Mouse (Mus musculus) CD8-positive naive resting alpha-beta T cell, adult 2 months (primary cell): ENCODE results near the gene Upb1.
"Not testable (repeated sequence)": the region's sequence is repeated elsewhere in the genome, so short reads cannot be mapped to it uniquely, and the experiment has no call there.

ENCODE experiments used
- DNase-seq, 2 experiments: peaks; one replicate each; pipeline ENCODE4 v3.0.0; 2022; ENCODE audit warnings: low read depth in 2 of 2, low spot score in 2 of 2

Upb1 gene

GRCm38 (mm10) chr10:75450331-75450730, 49.4 kb downstream of the Upb1 start:
- no peak for DNase-seq

GRCm38 (mm10) chr10:75451036-75451786, 50.3 kb downstream of the Upb1 start:
- no peak for DNase-seq

- not testable (repeated sequence) for DNase-seq
Measured at GRCm38 (mm10) chr10:75456061-75456831, 55.3 kb downstream of the Upb1 start.

GRCm38 (mm10) chr10:75457852-75458251, 56.9 kb downstream of the Upb1 start:
- DNase-seq = no peak

- DNase-seq = no peak
Measured at GRCm38 (mm10) chr10:75458329-75458728, 57.4 kb downstream of the Upb1 start.

GRCm38 (mm10) chr10:75462728-75463127, 61.8 kb downstream of the Upb1 start:
- DNase-seq = no peak

- DNase-seq = no peak
Measured at GRCm38 (mm10) chr10:75465781-75466550, 65.1 kb downstream of the Upb1 start.

- no peak for DNase-seq
Measured at GRCm38 (mm10) chr10:75473411-75473810, 72.5 kb downstream of the Upb1 start.

- DNase-seq = no peak
Measured at GRCm38 (mm10) chr10:75474571-75474970, 73.7 kb downstream of the Upb1 start.

GRCm38 (mm10) chr10:75475139-75475850, 74.4 kb downstream of the Upb1 start:
- DNase-seq = not testable (repeated sequence)

GRCm38 (mm10) chr10:75477034-75477433, 76.1 kb downstream of the Upb1 start:
- no peak for DNase-seq

- no peak for DNase-seq
Measured at GRCm38 (mm10) chr10:75479955-75480354, 79.0 kb downstream of the Upb1 start.

GRCm38 (mm10) chr10:75481703-75482102, 80.8 kb downstream of the Upb1 start:
- DNase-seq = no peak

GRCm38 (mm10) chr10:75482271-75482670, 81.4 kb downstream of the Upb1 start:
- DNase-seq = no peak

GRCm38 (mm10) chr10:75482919-75483483, 82.1 kb downstream of the Upb1 start:
- DNase-seq = no peak

- DNase-seq = no peak
Measured at GRCm38 (mm10) chr10:75484066-75484465, 83.2 kb downstream of the Upb1 start.

GRCm38 (mm10) chr10:75484767-75485166, 83.9 kb downstream of the Upb1 start:
- DNase-seq = no peak

GRCm38 (mm10) chr10:75486086-75486979, 85.4 kb downstream of the Upb1 start:
- DNase-seq = peak; percentile 67 to 69

GRCm38 (mm10) chr10:75487131-75487530, 86.2 kb downstream of the Upb1 start:
- DNase-seq = no peak

- no peak for DNase-seq
Measured at GRCm38 (mm10) chr10:75489522-75489921, 88.6 kb downstream of the Upb1 start.
